Mouse (Mus musculus) ES-E14 (cell line): Measurements from ENCODE around the gene Anxa6.

Source experiments
- CHD2 ChIP-seq: IDR thresholded peaks from 2 replicates; pipeline ENCODE4 v1.6.1; 2014; ENCODE audit warnings: mild to moderate bottlenecking, low read depth, low read length, inconsistent platforms
- HCFC1 ChIP-seq: IDR thresholded peaks from 2 replicates; pipeline ENCODE4 v1.6.1; 2012; ENCODE audit warnings: low read length, inconsistent platforms, borderline replicate concordance; ENCODE audit not compliant: insufficient read depth
- ZC3H11A ChIP-seq: IDR thresholded peaks from 2 replicates; pipeline ENCODE4 v1.6.1; 2012; ENCODE audit warnings: low read depth, mild to moderate bottlenecking, inconsistent platforms, low read length, borderline replicate concordance

GRCm38 (mm10) chr11:54961921-54962320 lies 71.3 kb downstream of the Anxa6 start:
- TF ChIP-seq CHD2: no peak
- TF ChIP-seq ZC3H11A: no peak
- TF ChIP-seq HCFC1: no peak
